Mouse (Mus musculus) gastrocnemius, postnatal 14 days (tissue): ENCODE results near the gene Mpzl2. TPM values are rescaled to one million over a fixed set of nuclear protein-coding genes. Genes with fewer than 3 reads are reported as not detected.

Experiments
- DNase-seq: peaks from one replicate; pipeline ENCODE4 v3.0.0; 2021; ENCODE audit warnings: mixed read lengths
- intact Hi-C: fragments of 180-260 bp; cut with DNase I; formaldehyde crosslinking; loops from one replicate; pipeline ENCODE4 v1.15.1; 2025; ENCODE audit warnings: low total_unique reads
- long read RNA-seq, 2 experiments: library from polyadenylated mRNA; stranded (forward); transcript quantifications; one replicate each; pipeline ENCODE4 v2.0.0; 2021
- total RNA-seq, 2 experiments: library from RNA; stranded (reverse); gene quantifications; 2 replicates each; pipeline ENCODE4 v1.2.3; 2021

Gene Mpzl2
- total RNA-seq: under 1 TPM; 0.11 to 0.27 TPM
- long read RNA-seq, experiment 1: 0 reads
- long read RNA-seq, experiment 2, partial matches to known transcripts: 0 of 1 reads
- long read RNA-seq, experiment 2, other reads (novel, unspliced or antisense): 0 of 1 reads

GRCm38 (mm10) chr9:45039499-45039898, at the start of gene Mpzl2:
Mpzl2 (plus strand) TSS chr9:45039799.
- intact Hi-C loops: no loop called here
- no peak for DNase-seq

GRCm38 (mm10) chr9:44991821-44992220, 47.8 kb upstream of the Mpzl2 start:
- no peak for DNase-seq
- intact Hi-C loops: no loop called here

DNA sequence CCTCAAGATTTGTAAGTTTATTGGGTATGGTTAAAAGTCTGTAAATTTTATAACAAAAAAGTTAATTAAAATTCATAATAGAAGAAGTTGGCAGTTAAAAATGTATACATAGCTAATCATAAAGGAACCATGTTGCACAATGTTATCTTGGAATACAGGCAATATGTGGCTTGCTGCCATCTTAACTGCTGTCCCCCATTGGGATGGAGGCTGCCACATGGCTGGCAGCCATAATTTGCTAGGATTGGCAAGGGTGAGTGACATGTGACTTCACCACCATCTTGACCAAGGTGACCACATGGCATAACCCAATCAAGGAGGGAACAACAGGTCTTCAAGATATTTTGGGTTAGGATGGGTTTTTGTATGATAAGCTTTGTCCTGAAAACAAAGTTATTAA, 47.3 kb upstream of the Mpzl2 start:
- no peak for DNase-seq
- intact Hi-C loops: no loop called here

- intact Hi-C loops: no loop called here
Measured at GRCm38 (mm10) chr9:44993268-44993667, 46.3 kb upstream of the Mpzl2 start.

GRCm38 (mm10) chr9:44994962-44995361, 44.6 kb upstream of the Mpzl2 start:
- DNase-seq: no peak

More at GRCm38 (mm10) chr9:44993268-44993667, 46.3 kb upstream of the Mpzl2 start:
- no peak for DNase-seq

GRCm38 (mm10) chr9:44996590-44996989, 43.0 kb upstream of the Mpzl2 start:
- no peak for DNase-seq
- intact Hi-C loops: no loop called here

More at GRCm38 (mm10) chr9:44994962-44995361, 44.6 kb upstream of the Mpzl2 start:
- intact Hi-C loops: no loop called here

GRCm38 (mm10) chr9:44998138-44998537, 41.5 kb upstream of the Mpzl2 start:
- intact Hi-C loops: no loop called here
- DNase-seq: no peak

- intact Hi-C loops: no loop called here
- no peak for DNase-seq
Measured at GRCm38 (mm10) chr9:44999171-44999570, 40.4 kb upstream of the Mpzl2 start.

- DNase-seq: no peak
- intact Hi-C loops: no loop called here
Measured at GRCm38 (mm10) chr9:44999776-45000175, 39.8 kb upstream of the Mpzl2 start.

GRCm38 (mm10) chr9:45000249-45000648, 39.4 kb upstream of the Mpzl2 start:
- DNase-seq: no peak
- intact Hi-C loops: no loop called here

DNA sequence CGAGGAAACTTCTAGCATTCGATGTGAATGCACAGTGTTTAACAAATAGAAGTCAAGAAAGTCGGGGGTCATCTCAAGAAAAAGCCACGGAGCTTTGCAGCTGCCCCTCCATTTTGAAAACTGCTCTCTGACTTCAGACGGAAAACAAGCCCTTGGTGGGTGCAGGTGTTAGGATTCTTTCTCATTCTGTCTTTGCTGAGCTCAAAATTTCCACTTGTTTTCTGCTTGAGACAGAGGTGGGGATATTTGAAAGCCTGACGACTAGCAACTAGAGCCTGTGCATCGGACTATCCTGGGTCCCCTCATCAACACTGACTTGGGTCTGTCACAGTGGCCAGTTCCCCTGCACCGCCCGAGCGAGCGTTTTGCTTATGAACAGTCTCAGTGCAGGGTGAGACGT, 32.2 kb upstream of the Mpzl2 start:
- intact Hi-C loops: no loop called here

GRCm38 (mm10) chr9:45008342-45008741, 31.3 kb upstream of the Mpzl2 start:
- intact Hi-C loops: no loop called here
- DNase-seq: no peak

More for the DNA sequence above, 32.2 kb upstream of the Mpzl2 start:
- no peak for DNase-seq

DNA sequence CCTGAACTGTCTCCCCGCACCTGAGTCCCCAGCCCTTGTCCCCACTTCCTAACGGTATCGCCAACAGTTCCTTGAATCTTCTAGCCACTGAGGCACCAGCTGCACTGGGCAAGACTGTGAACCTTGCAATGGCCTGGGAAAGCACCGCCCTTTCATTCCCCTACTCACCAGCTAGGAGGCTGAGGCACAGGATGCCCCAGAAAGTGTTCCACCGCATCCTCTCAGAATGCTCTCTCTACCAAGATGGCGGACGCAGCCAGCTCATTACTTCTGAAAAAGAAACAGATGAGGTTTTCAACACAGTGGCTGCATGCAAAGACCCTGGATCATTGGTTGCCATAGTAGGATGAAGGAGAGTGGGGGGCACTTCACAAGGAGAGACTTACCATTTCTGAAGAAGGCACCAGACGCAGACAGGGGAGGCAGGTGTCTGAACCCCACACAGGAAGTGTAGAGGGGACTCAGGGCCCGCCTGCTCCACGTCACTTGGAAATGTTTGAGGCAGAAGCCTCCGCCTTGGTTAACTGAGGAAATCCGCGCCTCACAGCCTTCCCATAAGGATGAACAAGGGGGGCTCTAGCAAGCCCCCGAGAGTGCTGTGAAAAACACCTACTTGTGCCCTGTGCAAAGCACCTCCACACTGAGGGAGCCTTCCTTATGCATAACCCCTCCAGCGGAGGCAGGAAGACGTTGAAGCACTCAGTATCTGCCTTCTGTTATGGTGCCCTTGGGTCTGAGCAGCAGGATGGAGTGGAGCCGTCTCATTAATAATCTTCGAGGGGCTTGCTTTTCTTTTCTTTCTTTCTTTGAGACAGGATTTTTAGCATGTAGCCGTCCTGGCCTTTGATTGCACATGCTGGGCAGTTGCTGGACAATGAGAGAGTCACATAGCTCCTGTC, 30.2 kb upstream of the Mpzl2 start, which contains the start of gene Cd3e:
Cd3e (minus strand) TSS at position 448 of the 899 bp plus-strand sequence.
- intact Hi-C loops: no loop called here
- DNase-seq: no peak

GRCm38 (mm10) chr9:45010461-45010860, 29.1 kb upstream of the Mpzl2 start:
- intact Hi-C loops: no loop called here
- DNase-seq: no peak

DNA sequence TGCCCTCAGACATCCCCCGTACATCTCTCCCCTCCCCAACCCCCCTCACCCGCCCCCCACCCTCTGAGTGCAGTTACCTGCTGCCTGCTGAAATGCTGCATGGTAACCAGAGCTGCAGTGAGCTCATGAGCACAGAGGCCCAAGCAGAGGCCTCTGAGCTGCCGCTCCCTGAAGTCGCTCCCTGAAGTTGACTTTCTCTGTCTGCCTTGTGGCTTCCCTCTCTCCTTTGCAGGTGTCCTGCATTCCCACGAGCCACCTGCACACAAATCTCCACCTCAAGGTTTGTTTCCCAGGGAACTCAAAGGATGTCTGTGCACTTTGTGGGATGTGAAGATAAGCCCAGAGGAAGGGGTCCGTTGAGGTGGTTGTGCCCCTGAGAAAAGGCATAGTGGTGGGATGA, 28.3 kb upstream of the Mpzl2 start:
- no peak for DNase-seq
- intact Hi-C loops: no loop called here

- DNase-seq: no peak
- intact Hi-C loops: no loop called here
Measured at GRCm38 (mm10) chr9:45014879-45015278, 24.7 kb upstream of the Mpzl2 start.

GRCm38 (mm10) chr9:45015841-45016240, 23.8 kb upstream of the Mpzl2 start:
- DNase-seq: no peak
- intact Hi-C loops: no loop called here

DNA sequence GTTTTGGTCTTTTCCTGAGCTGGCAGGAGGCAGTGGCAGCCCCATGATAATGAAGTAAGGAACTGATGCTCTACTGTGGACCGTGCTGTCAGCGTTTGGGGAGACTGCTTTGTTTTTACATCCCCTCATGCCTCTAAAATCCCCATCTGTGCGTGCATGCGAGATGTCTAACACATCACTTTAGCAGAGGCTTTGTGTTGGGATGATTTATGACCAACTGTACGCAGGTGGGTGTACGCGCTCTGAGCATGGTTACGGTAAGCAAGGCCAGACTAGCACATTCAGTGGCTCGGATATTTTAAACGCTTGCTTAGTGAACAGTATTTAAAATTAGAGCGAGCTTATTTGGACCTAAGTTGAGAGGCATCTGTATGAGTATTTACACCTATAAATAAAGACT, 21.6 kb upstream of the Mpzl2 start:
- DNase-seq: no peak
- intact Hi-C loops: no loop called here

GRCm38 (mm10) chr9:45022800-45023199, 16.8 kb upstream of the Mpzl2 start:
- intact Hi-C loops: loop anchor here (5.0 kb wide), 1 partner anchor 125 kb away; no protein-coding TSS in a partner anchor
- DNase-seq: no peak

- intact Hi-C loops: loop anchor here (5.0 kb wide), 1 partner anchor 124 kb away; no protein-coding TSS in a partner anchor
- no peak for DNase-seq
Measured at GRCm38 (mm10) chr9:45023638-45024037, 16.0 kb upstream of the Mpzl2 start.

DNA sequence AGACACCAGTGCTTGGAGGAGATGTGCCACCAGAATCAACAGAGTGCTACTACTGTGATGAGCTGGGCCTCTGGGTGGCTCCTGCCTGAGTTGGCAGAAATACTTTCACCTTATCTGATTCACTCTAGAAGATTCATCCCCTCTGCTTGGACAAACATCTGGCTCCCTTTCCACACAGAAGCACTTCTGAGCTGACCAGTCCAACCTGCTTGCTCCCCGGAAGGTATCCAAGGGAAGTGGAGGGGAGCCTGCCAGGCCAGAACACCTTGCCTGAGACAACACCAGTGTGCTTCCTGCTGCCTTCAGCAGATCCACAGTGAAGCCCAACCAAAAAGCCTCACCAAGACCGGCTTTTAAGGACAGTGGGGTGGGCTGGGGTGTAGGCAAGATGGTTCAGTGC, 15.4 kb upstream of the Mpzl2 start:
- intact Hi-C loops: loop anchor here (5.0 kb wide), 1 partner anchor 123 kb away; no protein-coding TSS in a partner anchor
- no peak for DNase-seq
